In genomic region chr1:53061340-53061739, GRCm38 (mm10) we compare ENCODE assay signal across 11 mouse cellular contexts. TPM values are rescaled to one million over a fixed set of nuclear protein-coding genes. Genes with fewer than 3 reads are reported as not detected.
DNase-seq lines count a peak whose midpoint lies in the region; ATAC-seq and TF ChIP-seq lines count a peak whose summit lies in the region.
"Had no signal": no experiment of that assay in that cellular context is flagged by ENCODE, and none has a peak within 500 bp of the region (broad histone marks: within the 10 kb centered on the region; RNA-seq: fewer than 3 reads in every experiment).

Gene Mstn, plus strand, starts transcription at chr1:53061640.

- 54% methylated on average over 6 of the region's 6 CpGs for WGBS in heart, postnatal 0 days
- 46% methylated on average over 6 of the region's 6 CpGs for WGBS in embryonic facial prominence, embryonic 12.5 days
- 61% methylated on average over 6 of the region's 6 CpGs for WGBS in midbrain, embryonic 14.5 days

- H3K4me3 ChIP-seq in heart, postnatal 0 days (ENCODE audit: low read depth, low read length): no peak within 1 kb of the TSS
- H3K4me3 ChIP-seq in embryonic facial prominence, embryonic 12.5 days: no peak within 1 kb of the TSS
- H3K4me3 ChIP-seq in midbrain, embryonic 14.5 days (replicated peaks; ENCODE audit: low read depth, low read length): no peak within 1 kb of the TSS
- H3K4me3 ChIP-seq: liver, embryonic 15.5 days had no signal

- H3K36me3 ChIP-seq in heart, postnatal 0 days (replicated peaks; ENCODE audit: control insufficient read depth, insufficient read depth, low read length): no peaks in the 10 kb centered on the region
- no peaks in the 10 kb centered on the region for H3K36me3 ChIP-seq in embryonic facial prominence, embryonic 12.5 days
- no peaks in the 10 kb centered on the region for H3K36me3 ChIP-seq in midbrain, embryonic 14.5 days (ENCODE audit: control insufficient read depth, insufficient read depth, low read length)
- H3K36me3 ChIP-seq: liver, embryonic 15.5 days had no signal

- ATAC-seq in heart, postnatal 0 days (ENCODE audit: insufficient read depth, low read depth): no peak
- no peak for ATAC-seq in embryonic facial prominence, embryonic 12.5 days (ENCODE audit: insufficient number of reproducible peaks, insufficient read depth, low FRiP score, low TSS enrichment)
- ATAC-seq in midbrain, embryonic 14.5 days (ENCODE audit: low FRiP score, low TSS enrichment): no peak

- no peak within 1 kb of the TSS for H3K27ac ChIP-seq in heart, postnatal 0 days (ENCODE audit: low read depth)
- no peak within 1 kb of the TSS for H3K27ac ChIP-seq in embryonic facial prominence, embryonic 12.5 days
- H3K27ac ChIP-seq in midbrain, embryonic 14.5 days (replicated peaks; ENCODE audit: low read depth, low read length): 0 out of 2 replicates have a peak within 1 kb of the TSS, but pooled peaks have one; percentile 9
- H3K27ac ChIP-seq: liver, embryonic 15.5 days had no signal

- no peaks in the 10 kb centered on the region for H3K4me1 ChIP-seq in heart, postnatal 0 days (ENCODE audit: control insufficient read depth, insufficient read depth)
- H3K4me1 ChIP-seq in embryonic facial prominence, embryonic 12.5 days: peaks cover 17% of the 10 kb centered on the region
- 0 out of 2 replicates have a peak, but pooled peaks cover 10% of the 10 kb centered on the region for H3K4me1 ChIP-seq in midbrain, embryonic 14.5 days (ENCODE audit: control insufficient read depth, insufficient read depth, low read length)
- H3K4me1 ChIP-seq: liver, embryonic 15.5 days had no signal

- peak within 1 kb of the TSS; percentile 28 for H3K4me2 ChIP-seq in heart, postnatal 0 days (ENCODE audit: low read depth, low read length)
- H3K4me2 ChIP-seq in embryonic facial prominence, embryonic 12.5 days (replicated peaks): 0 out of 2 replicates have a peak within 1 kb of the TSS, but pooled peaks have one; percentile 3
- no peak within 1 kb of the TSS for H3K4me2 ChIP-seq in midbrain, embryonic 14.5 days (ENCODE audit: low read length)
- H3K4me2 ChIP-seq: liver, embryonic 15.5 days had no signal

- no peak for TF ChIP-seq CTCF in heart, postnatal 0 days (IDR thresholded peaks at IDR 0.05; ENCODE audit: low read depth)

- no peaks in the 10 kb centered on the region for H3K27me3 ChIP-seq in heart, postnatal 0 days (ENCODE audit: control insufficient read depth, insufficient read depth, low read length)
- H3K27me3 ChIP-seq in embryonic facial prominence, embryonic 12.5 days: no peaks in the 10 kb centered on the region
- no peaks in the 10 kb centered on the region for H3K27me3 ChIP-seq in midbrain, embryonic 14.5 days (ENCODE audit: control insufficient read depth, insufficient read depth, low read length)
- H3K27me3 ChIP-seq: liver, embryonic 15.5 days had no signal

- no peaks in the 10 kb centered on the region for H3K9me3 ChIP-seq in heart, postnatal 0 days (replicated peaks; ENCODE audit: control insufficient read depth, low read length)
- H3K9me3 ChIP-seq in embryonic facial prominence, embryonic 12.5 days: no peaks in the 10 kb centered on the region
- no peaks in the 10 kb centered on the region for H3K9me3 ChIP-seq in midbrain, embryonic 14.5 days (ENCODE audit: control insufficient read depth, low read length)
- H3K9me3 ChIP-seq: liver, embryonic 15.5 days had no signal

- DNase-seq in heart, postnatal 0 days (ENCODE audit: low spot score): no peak
- DNase-seq in heart, adult 11 months: no peak
- no peak for DNase-seq in gastrocnemius, postnatal 10 days
- no peak for DNase-seq in midbrain, embryonic 14.5 days
- DNase-seq in urinary bladder, postnatal 25 days (ENCODE audit: low spot score): no peak
- DNase-seq in cerebellum, adult 9-11 months: no peak
- no peak for DNase-seq in cerebellum, adult 18-20 months
- DNase-seq: cerebellum, postnatal 25 days had no signal

- no peak within 1 kb of the TSS for H3K9ac ChIP-seq in heart, postnatal 0 days (replicated peaks; ENCODE audit: low read depth, low read length)
- H3K9ac ChIP-seq in embryonic facial prominence, embryonic 12.5 days: no peak within 1 kb of the TSS
- H3K9ac ChIP-seq in midbrain, embryonic 14.5 days (replicated peaks; ENCODE audit: low read length): no peak within 1 kb of the TSS
- H3K9ac ChIP-seq: liver, embryonic 15.5 days had no signal

- TF ChIP-seq EP300 in heart, postnatal 0 days (IDR thresholded peaks at IDR 0.05; ENCODE audit: low read depth): no peak

RNA-seq across cellular contexts. Expression of gene Mstn, which starts in this region (rescaled TPM):
- 1.4 and 2.4 TPM in 2 replicates for total RNA-seq in heart, postnatal 0 days (2014; rRNA removed; ENCODE audit: low replicate concordance)
- polyA plus RNA-seq in heart, postnatal 0 days (2015; fragmentation: Nextera tagmentation; extraction: Ambion mirVana): 0.33 and 0.40 TPM in 2 replicates
- polyA plus RNA-seq in embryonic facial prominence, embryonic 12.5 days (2016; fragmentation: Nextera tagmentation; extraction: Ambion mirVana): 3.8 and 3.9 TPM in 2 replicates
- total RNA-seq in gastrocnemius, postnatal 10 days (2021): 10 to 100 TPM; 56.3 to 62.1 TPM
- 0.11 and 0.39 TPM in 2 replicates for polyA plus RNA-seq in midbrain, embryonic 14.5 days (2014; fragmentation: Nextera tagmentation; extraction: Ambion mirVana)
- polyA plus RNA-seq: intestine, embryonic 14.5 days had no signal

Comparison
In these comparisons a context has a peak if more than half of its experiments do, and no peak if none do; other contexts are left out.
1. RNA of gene Mstn (total RNA-seq): 56.3 to 62.1 TPM in gastrocnemius, postnatal 10 days; 1.4 to 2.4 TPM in heart, postnatal 0 days; every median in the first group is over 10 times any median in the second.